Mouse (Mus musculus): ENCODE measurements around the gene Cftr.

DNA sequence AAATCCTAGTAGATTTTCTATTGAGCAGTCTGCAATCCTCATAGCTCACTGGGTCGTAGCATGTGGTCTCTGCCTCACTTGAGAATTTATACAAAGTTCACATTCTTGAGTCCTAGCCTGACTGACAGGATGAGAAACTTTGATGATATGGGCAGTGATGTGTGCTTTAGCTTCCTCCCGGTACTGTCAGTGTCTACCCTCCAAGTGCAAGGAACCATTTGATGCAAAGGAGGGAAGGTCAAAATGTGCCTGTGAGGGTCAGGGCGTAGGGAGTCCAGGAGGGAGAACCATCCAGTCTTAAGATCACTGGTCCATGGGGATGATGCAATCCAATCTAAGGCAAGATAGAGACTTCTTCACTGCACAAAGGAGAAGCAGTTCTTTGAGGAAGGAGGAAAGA, 164.9 kb downstream of the Cftr start:
- TF ChIP-seq CTCF (IDR thresholded peaks at IDR 0.05; ENCODE audit: low read depth): no peak
- no peak for TF ChIP-seq EP300 (IDR thresholded peaks at IDR 0.05; ENCODE audit: low read depth)

All from heart, postnatal 0 days (tissue).